Mouse (Mus musculus): ENCODE data around the gene Uba52.

DNA sequence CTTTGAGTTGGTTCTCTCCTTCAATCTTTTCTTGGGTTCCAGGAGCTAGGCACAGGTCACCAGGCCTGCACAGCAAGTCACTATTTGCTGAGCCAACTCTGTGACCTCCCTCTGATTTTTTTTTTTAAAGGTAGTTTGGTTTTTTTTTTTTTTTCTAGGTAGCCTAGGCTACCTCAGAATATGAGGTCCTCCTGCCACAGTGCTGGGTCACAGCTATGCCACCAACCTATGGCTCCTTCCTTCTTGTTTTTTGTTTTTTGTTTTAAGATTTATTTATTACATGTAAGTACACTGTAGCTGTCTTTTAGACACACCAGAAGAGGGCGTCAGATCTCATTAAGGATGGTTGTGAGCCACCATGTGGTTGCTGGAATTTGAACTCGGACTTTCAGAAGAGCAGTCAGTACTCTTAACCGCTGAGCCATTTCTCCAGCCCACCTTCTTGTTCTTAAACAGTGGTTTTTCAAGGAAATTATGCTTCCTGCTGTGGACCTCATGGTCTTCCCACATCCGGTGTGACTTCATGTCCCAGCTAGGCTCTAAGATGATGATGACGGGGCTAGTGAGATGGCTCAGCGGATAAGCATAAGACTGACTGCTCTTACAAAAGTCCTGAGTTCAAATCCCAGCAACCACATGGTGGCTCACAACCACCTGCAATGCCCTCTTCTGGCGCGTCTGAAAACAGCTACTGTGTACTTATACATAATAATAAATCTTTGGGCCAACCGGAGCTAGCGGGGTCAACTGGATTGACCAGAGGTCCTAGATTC lies 39.0 kb upstream of the Uba52 start:
- TF ChIP-seq POLR2A (IDR thresholded peaks at IDR 0.05; ENCODE audit: low read depth, low read length) (no peak), CTCF (IDR thresholded peaks at IDR 0.05; ENCODE audit: extremely low read depth, insufficient read length, insufficient replicate concordance, low read depth, low read length) (no peak)
